Mouse (Mus musculus) T-helper 2 cell (primary cell): ENCODE results near the gene Dnaja3.

Source experiments
- in situ Hi-C: fragments of 300-600 bp; cut with MboI, MseI; formaldehyde crosslinking; loops from one replicate; pipeline ENCODE4 v1.15.1; 2025; ENCODE audit warnings: high pct_unique_total_duplicates

The Dnaja3 gene

GRCm38 (mm10) chr16:4606431-4607084, 33.2 kb upstream of the Dnaja3 start:
- in situ Hi-C loops = loop anchor here (5.0 kb wide), 1 partner anchor 39 kb away; no protein-coding TSS in a partner anchor

GRCm38 (mm10) chr16:4607818-4608531, 31.8 kb upstream of the Dnaja3 start:
- in situ Hi-C loops = loop anchor here (5.0 kb wide), 1 partner anchor 41 kb away; no protein-coding TSS in a partner anchor

- in situ Hi-C loops = loop anchor here (5.0 kb wide), 1 partner anchor 41 kb away; no protein-coding TSS in a partner anchor
Measured at GRCm38 (mm10) chr16:4608532-4609059, 31.2 kb upstream of the Dnaja3 start.

- in situ Hi-C loops = loop anchor here (5.0 kb wide), 1 partner anchor 114 kb away; no protein-coding TSS in a partner anchor
Measured at GRCm38 (mm10) chr16:4611193-4611592, 28.6 kb upstream of the Dnaja3 start.

- in situ Hi-C loops = loop anchor here (5.0 kb wide), 1 partner anchor 114 kb away; no protein-coding TSS in a partner anchor
Measured at GRCm38 (mm10) chr16:4611676-4612075, 28.1 kb upstream of the Dnaja3 start.

GRCm38 (mm10) chr16:4613736-4614135, 26.1 kb upstream of the Dnaja3 start:
- in situ Hi-C loops = loop anchor here (5.0 kb wide), 1 partner anchor 116 kb away; no protein-coding TSS in a partner anchor

- in situ Hi-C loops = loop anchor here (5.0 kb wide), 1 partner anchor 117 kb away; no protein-coding TSS in a partner anchor
Measured at GRCm38 (mm10) chr16:4614639-4615038, 25.1 kb upstream of the Dnaja3 start.

- in situ Hi-C loops = no loop called here
Measured at GRCm38 (mm10) chr16:4615297-4615696, 24.5 kb upstream of the Dnaja3 start.

- in situ Hi-C loops = no loop called here
Measured at GRCm38 (mm10) chr16:4616829-4617228, 23.0 kb upstream of the Dnaja3 start.

- in situ Hi-C loops = no loop called here
Measured at GRCm38 (mm10) chr16:4624074-4624473, 15.7 kb upstream of the Dnaja3 start.

- in situ Hi-C loops = no loop called here
Measured at GRCm38 (mm10) chr16:4624481-4625110, 15.2 kb upstream of the Dnaja3 start, which contains the start of gene Pam16. Gene Pam16, minus strand, starts transcription at chr16:4624988.

- in situ Hi-C loops = no loop called here
Measured at GRCm38 (mm10) chr16:4627105-4627504, 12.7 kb upstream of the Dnaja3 start.

GRCm38 (mm10) chr16:4628898-4629419, 10.8 kb upstream of the Dnaja3 start:
- in situ Hi-C loops = no loop called here

- in situ Hi-C loops = no loop called here
Measured at GRCm38 (mm10) chr16:4629950-4630349, 9.8 kb upstream of the Dnaja3 start.

GRCm38 (mm10) chr16:4632050-4632449, 7.7 kb upstream of the Dnaja3 start:
- in situ Hi-C loops = no loop called here

- in situ Hi-C loops = no loop called here
Measured at GRCm38 (mm10) chr16:4633661-4634060, 6.1 kb upstream of the Dnaja3 start.

GRCm38 (mm10) chr16:4634681-4635080, 5.1 kb upstream of the Dnaja3 start:
- in situ Hi-C loops = no loop called here

- in situ Hi-C loops = no loop called here
Measured at GRCm38 (mm10) chr16:4635760-4636159, 4.0 kb upstream of the Dnaja3 start.

- in situ Hi-C loops = no loop called here
Measured at GRCm38 (mm10) chr16:4638891-4639390, 848 bp upstream of the Dnaja3 start.

- in situ Hi-C loops = no loop called here
Measured at GRCm38 (mm10) chr16:4640267-4641005, 647 bp downstream of the Dnaja3 start.
